7 mouse cellular contexts compared by ENCODE assay signal in the genomic region with DNA sequence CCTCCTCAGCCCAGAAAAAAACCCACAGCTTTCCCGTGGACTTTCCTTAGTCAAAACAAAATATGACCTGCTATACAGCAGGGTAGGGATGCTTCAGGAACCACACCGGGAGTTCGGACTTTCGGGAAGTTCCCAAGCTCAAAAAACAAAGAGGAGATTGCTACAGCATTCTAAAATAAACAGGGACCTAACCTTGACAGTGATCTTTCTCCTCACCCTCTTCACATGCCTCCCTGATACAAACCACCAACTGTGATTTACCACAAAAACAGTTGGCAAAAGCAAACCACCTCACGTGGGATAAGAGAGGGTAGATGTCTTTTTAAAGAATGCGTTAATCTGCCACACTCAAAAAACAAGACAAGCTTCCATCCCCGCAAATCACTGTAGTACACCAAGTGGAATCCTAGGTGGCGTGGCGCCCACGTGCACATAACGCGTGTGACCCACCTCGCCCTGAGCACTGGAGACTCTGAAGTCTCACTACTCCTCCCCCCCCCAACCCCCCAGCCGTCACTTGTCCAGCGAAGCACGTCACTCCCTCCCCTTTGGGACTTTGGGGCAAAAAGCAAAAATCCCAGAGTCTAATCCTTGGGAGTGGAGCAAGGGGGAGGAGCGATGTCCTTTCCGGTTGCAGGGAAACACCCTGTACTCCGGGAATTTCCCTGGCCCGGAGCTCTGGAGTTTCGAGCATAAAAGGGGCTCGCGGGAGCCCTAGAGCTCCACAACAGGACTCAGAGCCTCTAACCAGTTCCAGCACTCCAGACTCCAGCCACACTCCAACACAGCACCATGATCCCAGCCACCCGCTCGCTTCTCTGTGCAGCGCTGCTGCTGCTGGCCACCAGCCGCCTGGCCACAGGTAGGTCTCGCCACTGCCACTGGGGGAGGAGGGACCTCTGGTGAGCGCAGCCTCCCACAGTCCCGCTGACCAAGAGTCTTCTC. TPM values are rescaled to one million over a fixed set of nuclear protein-coding genes. Genes with fewer than 3 reads are reported as not detected.
DNase-seq lines count a peak whose midpoint lies in the region; ATAC-seq lines count a peak whose summit lies in the region.

A gene (plus strand): TSS at position 723 of the 945 bp plus-strand sequence.

- H3K4me1 ChIP-seq in lung, embryonic 16.5 days (replicated peaks; ENCODE audit: control insufficient read depth, insufficient read depth, low read length) = no peaks in the 10 kb centered on the region; the same call in 1 of the 2 replicates

- H3K36me3 ChIP-seq in lung, embryonic 16.5 days (ENCODE audit: control insufficient read depth, insufficient read depth, low read length) = no peaks in the 10 kb centered on the region

- peak; percentile 29 for DNase-seq in adrenal gland, adult 8-10 months
- peak; percentile 66 for DNase-seq in embryo, embryonic 11 days
- peak; percentile 82 to 83 for DNase-seq in heart, adult 9 months (ENCODE audit: low spot score in 2 of 2)
- peak; percentile 43 to 72 for DNase-seq in kidney, adult 8-10 months
- DNase-seq in ovary, postnatal 14 days (ENCODE audit: low spot score) = peak; percentile 9
- no peak for DNase-seq in natural killer cell, adult 2 months (ENCODE audit: low spot score in 2 of 2)

- H3K4me3 ChIP-seq in lung, embryonic 16.5 days (ENCODE audit: low read length) = peak within 1 kb of the TSS; percentile 54

- no peaks in the 10 kb centered on the region for H3K9me3 ChIP-seq in lung, embryonic 16.5 days (ENCODE audit: control insufficient read depth, low read length)

- H3K4me2 ChIP-seq in lung, embryonic 16.5 days (ENCODE audit: low read depth, low read length) = peak within 1 kb of the TSS; percentile 72

- WGBS in lung, embryonic 16.5 days = 5% methylated on average over 28 of the region's 30 CpGs

- ATAC-seq in lung, embryonic 16.5 days (ENCODE audit: low read depth) = peak; percentile 83

- H3K9ac ChIP-seq in lung, embryonic 16.5 days (ENCODE audit: low read length) = peak within 1 kb of the TSS; percentile 61

- H3K27ac ChIP-seq in lung, embryonic 16.5 days (ENCODE audit: low read length) = 0 out of 2 replicates have a peak within 1 kb of the TSS, but pooled peaks have one; percentile 10

- H3K27me3 ChIP-seq in lung, embryonic 16.5 days (ENCODE audit: control insufficient read depth, insufficient read depth, low read depth, low read length) = no peaks in the 10 kb centered on the region; the same call in 1 of the 2 replicates

RNA-seq across cellular contexts. Expression of the gene that starts here (rescaled TPM):
- 1 to 10 TPM in 1 of 4 experiments, under 1 TPM in 3; 0.49 to 2.1 (median 0.67) TPM for total RNA-seq in adrenal gland, adult 8-10 months (2022)
- polyA plus RNA-seq in lung, embryonic 16.5 days (2015; fragmentation: Nextera tagmentation; extraction: Ambion mirVana) = 0.41 and 1.0 TPM in 2 replicates

Comparison
In these comparisons a context has a peak if more than half of its experiments do, and no peak if none do; other contexts are left out.
1. DNase-seq: peak in adrenal gland, adult 8-10 months (single experiment), embryo, embryonic 11 days (single experiment), heart, adult 9 months (2 of 2), kidney, adult 8-10 months (2 of 2) and ovary, postnatal 14 days (single experiment); none in natural killer cell, adult 2 months (0 of 2).